Mouse (Mus musculus) erythroblast, embryonic 14.5 days (primary cell): ENCODE measurements around the gene Gadd45b. TPM values are rescaled to one million over a fixed set of nuclear protein-coding genes. Genes with fewer than 3 reads are reported as not detected.

ENCODE experiments used
- H3K27me3 ChIP-seq: 2 replicates; pipeline ENCODE4 v1.6.1; 2012; ENCODE audit warnings: inconsistent platforms; ENCODE audit not compliant: control insufficient read depth
- H3K36me3 ChIP-seq: 2 replicates; pipeline ENCODE4 v1.6.1; 2012; ENCODE audit warnings: mild to moderate bottlenecking, inconsistent platforms; ENCODE audit not compliant: control insufficient read depth
- H3K4me1 ChIP-seq: 2 replicates; pipeline ENCODE4 v1.6.1; 2012; ENCODE audit warnings: inconsistent platforms; ENCODE audit not compliant: control insufficient read depth
- H3K4me3 ChIP-seq: replicated peaks from 2 replicates; pipeline ENCODE3; 2012; ENCODE audit warnings: moderate library complexity, mild to moderate bottlenecking, inconsistent platforms
- H3K9me3 ChIP-seq: 2 replicates; pipeline ENCODE4 v1.6.1; 2012; ENCODE audit warnings: low read length, inconsistent platforms, mixed read lengths; ENCODE audit not compliant: control insufficient read depth
- GATA1 ChIP-seq: IDR thresholded peaks from 2 replicates; pipeline ENCODE4 v1.6.1; 2012; ENCODE audit warnings: low read length, inconsistent platforms, mixed read lengths
- TAL1 ChIP-seq: IDR thresholded peaks from 3 replicates; pipeline ENCODE4 v1.6.1; 2012; ENCODE audit warnings: low read length, inconsistent platforms, mixed read lengths
- polyA plus RNA-seq: library from polyadenylated mRNA; stranded (reverse); fragments of >175 nt; gene quantifications from 2 replicates; pipeline ENCODE4 v1.2.3, GENCODE M21; 2012

Gadd45b gene
- polyA plus RNA-seq, 1 experiment, result 0.16 TPM

GRCm38 (mm10) chr10:80948570-80948969, 18.7 kb downstream of the Gadd45b start:
- Histone ChIP-seq H3K4me3 (no peak overlapping the region), H3K9me3 (no peaks in the 10 kb centered on the region), H3K4me1 (peaks cover 20% of the 10 kb centered on the region), H3K36me3 (no peaks in the 10 kb centered on the region), H3K27me3 (no peaks in the 10 kb centered on the region; the same call in 1 of the 2 replicates)
- TF ChIP-seq GATA1 (no peak), TAL1 (no peak)

GRCm38 (mm10) chr10:80949081-80949480, 19.2 kb downstream of the Gadd45b start:
- H3K4me1 ChIP-seq, result peaks cover 20% of the 10 kb centered on the region
- H3K9me3 ChIP-seq, result no peaks in the 10 kb centered on the region
- H3K27me3 ChIP-seq, result no peaks in the 10 kb centered on the region; the same call in 1 of the 2 replicates
- H3K4me3 ChIP-seq, result no peak overlapping the region
- no peak for TF ChIP-seq GATA1
- TF ChIP-seq TAL1, result no peak
- no peaks in the 10 kb centered on the region for H3K36me3 ChIP-seq

GRCm38 (mm10) chr10:80950314-80950713, 20.4 kb downstream of the Gadd45b start:
- no peaks in the 10 kb centered on the region for H3K9me3 ChIP-seq
- no peaks in the 10 kb centered on the region for H3K36me3 ChIP-seq
- H3K4me3 ChIP-seq, result no peak overlapping the region
- H3K4me1 ChIP-seq, result peaks cover 20% of the 10 kb centered on the region
- TF ChIP-seq TAL1 (no peak), GATA1 (no peak)
- H3K27me3 ChIP-seq, result no peaks in the 10 kb centered on the region; the same call in 1 of the 2 replicates

- no peaks in the 10 kb centered on the region for H3K9me3 ChIP-seq
- H3K4me1 ChIP-seq, result peaks cover 22% of the 10 kb centered on the region
- H3K4me3 ChIP-seq, result no peak overlapping the region
- TF ChIP-seq GATA1, result no peak
- no peak for TF ChIP-seq TAL1
- H3K36me3 ChIP-seq, result no peaks in the 10 kb centered on the region
- H3K27me3 ChIP-seq, result no peaks in the 10 kb centered on the region; the same call in 1 of the 2 replicates
These were observed 22.0 kb downstream of the Gadd45b start for GRCm38 (mm10) chr10:80951761-80952390.

GRCm38 (mm10) chr10:80952449-80952848, 22.6 kb downstream of the Gadd45b start:
- Histone ChIP-seq H3K4me1 (peaks cover 22% of the 10 kb centered on the region), H3K27me3 (no peaks in the 10 kb centered on the region; the same call in 1 of the 2 replicates), H3K4me3 (no peak overlapping the region), H3K9me3 (no peaks in the 10 kb centered on the region), H3K36me3 (no peaks in the 10 kb centered on the region)
- TF ChIP-seq TAL1 (no peak), GATA1 (no peak)

GRCm38 (mm10) chr10:80954415-80954814, 24.5 kb downstream of the Gadd45b start:
- Histone ChIP-seq H3K4me1 (peaks cover 15% of the 10 kb centered on the region), H3K9me3 (no peaks in the 10 kb centered on the region), H3K4me3 (no peak overlapping the region), H3K27me3 (no peaks in the 10 kb centered on the region; the same call in 1 of the 2 replicates), H3K36me3 (no peaks in the 10 kb centered on the region)
- no peak for TF ChIP-seq TAL1
- no peak for TF ChIP-seq GATA1

- Histone ChIP-seq H3K4me3 (no peak overlapping the region), H3K27me3 (no peaks in the 10 kb centered on the region; the same call in 1 of the 2 replicates), H3K36me3 (no peaks in the 10 kb centered on the region), H3K4me1 (peaks cover 13% of the 10 kb centered on the region), H3K9me3 (no peaks in the 10 kb centered on the region)
- no peak for TF ChIP-seq GATA1
- no peak for TF ChIP-seq TAL1
These were observed 25.0 kb downstream of the Gadd45b start for GRCm38 (mm10) chr10:80954843-80955242.

GRCm38 (mm10) chr10:80955536-80955935, 25.7 kb downstream of the Gadd45b start:
- H3K9me3 ChIP-seq, result no peaks in the 10 kb centered on the region
- no peaks in the 10 kb centered on the region for H3K36me3 ChIP-seq
- TF ChIP-seq GATA1 (no peak), TAL1 (no peak)
- H3K4me1 ChIP-seq, result peaks cover 6% of the 10 kb centered on the region
- H3K27me3 ChIP-seq, result no peaks in the 10 kb centered on the region
- no peak overlapping the region for H3K4me3 ChIP-seq

- Histone ChIP-seq H3K4me3 (no peak overlapping the region), H3K9me3 (no peaks in the 10 kb centered on the region)
- TF ChIP-seq TAL1 (no peak), GATA1 (no peak)
These were observed 26.5 kb downstream of the Gadd45b start for GRCm38 (mm10) chr10:80956385-80956784.

More at GRCm38 (mm10) chr10:80956385-80956784, 26.5 kb downstream of the Gadd45b start:
- no peaks in the 10 kb centered on the region for H3K36me3 ChIP-seq
- H3K4me1 ChIP-seq, result peaks cover 3% of the 10 kb centered on the region
- no peaks in the 10 kb centered on the region for H3K27me3 ChIP-seq
